Mouse (Mus musculus) midbrain, embryonic 16.5 days (tissue): Measurements from ENCODE around the gene Ly75. TPM values are rescaled to one million over a fixed set of nuclear protein-coding genes. Genes with fewer than 3 reads are reported as not detected.

Experiments
- ATAC-seq: fragments of 200-750 bp; cut with Nextera tagmentation; 2 replicates; pipeline ENCODE4 v1.8.0; 2017; ENCODE audit warnings: moderate TSS enrichment
- H3K27ac ChIP-seq: fragments of 300-500 bp; sonication (generic); 2 replicates; pipeline ENCODE4 v1.5.1; 2014; ENCODE audit warnings: mild to moderate bottlenecking, low read length, mixed read lengths
- H3K27me3 ChIP-seq: fragments of 300-500 bp; sonication (generic); 2 replicates; pipeline ENCODE4 v1.6.1; 2014; ENCODE audit warnings: low read depth, low read length, mixed read lengths; ENCODE audit not compliant: control insufficient read depth, insufficient read depth
- H3K36me3 ChIP-seq: fragments of 300-500 bp; sonication (generic); 2 replicates; pipeline ENCODE4 v1.6.1; 2014; ENCODE audit warnings: mild to moderate bottlenecking, low read length, moderate library complexity, mixed read lengths; ENCODE audit not compliant: control insufficient read depth, insufficient read depth
- H3K4me1 ChIP-seq: fragments of 300-500 bp; sonication (generic); 2 replicates; pipeline ENCODE4 v1.6.1; 2014; ENCODE audit warnings: mild to moderate bottlenecking, low read length, mixed read lengths; ENCODE audit not compliant: control insufficient read depth, insufficient read depth
- H3K4me2 ChIP-seq: fragments of 300-500 bp; sonication (generic); 2 replicates; pipeline ENCODE4 v1.6.1; 2014; ENCODE audit warnings: mild to moderate bottlenecking, low read length, mixed read lengths
- H3K4me3 ChIP-seq: fragments of 300-500 bp; sonication (generic); 2 replicates; pipeline ENCODE4 v1.5.1; 2014; ENCODE audit warnings: low read depth, mild to moderate bottlenecking, low read length, moderate library complexity, mixed read lengths
- H3K9ac ChIP-seq: fragments of 300-500 bp; sonication (generic); 2 replicates; pipeline ENCODE4 v1.6.1; 2014; ENCODE audit warnings: low read depth, low read length, mixed read lengths
- H3K9me3 ChIP-seq: fragments of 300-500 bp; sonication (generic); replicated peaks from 2 replicates; pipeline ENCODE4 v1.6.1; 2014; ENCODE audit warnings: mild to moderate bottlenecking, low read length, mixed read lengths; ENCODE audit not compliant: control insufficient read depth, poor library complexity, severe bottlenecking
- WGBS: fragments of 180-500 bp; shearing (Covaris S2); extraction: QIAGEN DNeasy Blood & Tissue Kit; methylation state at CpG from one replicate; pipeline ENCODE4 v1.1.7; 2014; 5-methylcytosine and 5-hydroxymethylcytosine counted together
- polyA plus RNA-seq: library from polyadenylated mRNA; unstranded; fragments of >200 nt; fragmentation: Nextera tagmentation; extraction: Ambion mirVana; gene quantifications from 2 replicates; pipeline ENCODE4 v1.2.1, GENCODE M21; 2015

Gene Ly75
- polyA plus RNA-seq, 1 experiment from 2014 or later: 1.6 TPM

DNA sequence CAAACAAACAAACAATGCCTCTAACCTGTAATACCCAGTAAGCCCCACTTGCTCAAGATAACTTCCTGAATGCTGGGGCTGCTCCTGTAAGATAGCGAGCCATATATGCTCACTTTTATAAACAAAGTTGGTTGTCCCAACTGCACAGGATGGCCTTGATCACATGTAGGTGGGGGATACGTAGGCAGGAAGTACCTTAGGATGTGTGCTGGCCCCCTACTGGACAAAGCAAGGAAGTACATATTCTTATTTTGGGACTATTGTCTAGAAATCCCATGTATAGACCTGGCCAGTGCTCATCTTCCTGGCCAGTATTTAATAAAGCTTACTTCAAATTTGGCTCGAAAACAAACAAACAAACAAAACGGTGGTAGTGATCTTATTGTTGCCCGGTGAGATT lies 59.7 kb downstream of the Ly75 start:
- Histone ChIP-seq H3K9me3 (no peaks in the 10 kb centered on the region), H3K4me2 (no peak overlapping the region)

GRCm38 (mm10) chr2:60322031-60322726 lies 60.9 kb downstream of the Ly75 start:
- Histone ChIP-seq H3K9me3 (no peaks in the 10 kb centered on the region), H3K4me3 (no peak overlapping the region), H3K4me2 (no peak overlapping the region), H3K9ac (no peak overlapping the region), H3K36me3 (no peaks in the 10 kb centered on the region), H3K4me1 (no peaks in the 10 kb centered on the region), H3K27ac (no peak overlapping the region), H3K27me3 (no peaks in the 10 kb centered on the region)
- no peak for ATAC-seq
- WGBS: 72% methylated on average over 6 of the region's 6 CpGs

More for the DNA sequence above, 59.7 kb downstream of the Ly75 start:
- WGBS: 89% methylated on average over 5 of the region's 5 CpGs
- Histone ChIP-seq H3K4me3 (no peak overlapping the region), H3K36me3 (no peaks in the 10 kb centered on the region), H3K4me1 (no peaks in the 10 kb centered on the region), H3K27ac (no peak overlapping the region), H3K27me3 (no peaks in the 10 kb centered on the region), H3K9ac (no peak overlapping the region)
- ATAC-seq: no peak

DNA sequence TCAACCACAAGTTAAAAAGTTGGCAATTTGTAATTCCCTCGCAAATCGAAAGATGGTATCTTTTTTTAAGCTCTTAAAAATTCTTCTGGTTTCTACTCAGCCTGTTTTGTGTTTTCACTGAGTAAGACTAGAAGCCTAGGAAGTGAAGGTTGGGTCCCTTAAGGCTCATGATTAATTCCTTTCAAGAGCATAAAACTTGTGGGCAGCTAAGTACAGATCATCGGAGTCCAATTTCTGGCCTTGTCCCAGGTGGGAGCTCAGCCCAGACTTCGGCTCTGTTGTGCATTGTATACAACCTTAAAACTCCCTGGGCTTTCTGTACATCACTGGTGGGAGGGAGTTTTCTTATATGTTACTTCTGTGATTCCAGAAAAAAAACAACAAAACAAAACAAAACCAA lies 79.3 kb downstream of the Ly75 start:
- Histone ChIP-seq H3K4me2 (no peak overlapping the region), H3K27me3 (no peaks in the 10 kb centered on the region), H3K4me3 (no peak overlapping the region), H3K36me3 (no peaks in the 10 kb centered on the region), H3K9me3 (no peaks in the 10 kb centered on the region), H3K9ac (no peak overlapping the region), H3K4me1 (no peaks in the 10 kb centered on the region), H3K27ac (no peak overlapping the region)
- ATAC-seq: no peak
- 85% methylated on average over 4 of the region's 4 CpGs for WGBS

- no peaks in the 10 kb centered on the region for H3K4me1 ChIP-seq
- no peak for ATAC-seq
- H3K9ac ChIP-seq: no peak overlapping the region
- H3K4me2 ChIP-seq: no peak overlapping the region
- H3K4me3 ChIP-seq: no peak overlapping the region
- H3K36me3 ChIP-seq: no peaks in the 10 kb centered on the region
- no peak overlapping the region for H3K27ac ChIP-seq
- WGBS: 91% methylated on average over 2 of the region's 2 CpGs
- no peaks in the 10 kb centered on the region for H3K27me3 ChIP-seq
- no peaks in the 10 kb centered on the region for H3K9me3 ChIP-seq
Observed at GRCm38 (mm10) chr2:60299323-60299722, 83.8 kb downstream of the Ly75 start.

DNA sequence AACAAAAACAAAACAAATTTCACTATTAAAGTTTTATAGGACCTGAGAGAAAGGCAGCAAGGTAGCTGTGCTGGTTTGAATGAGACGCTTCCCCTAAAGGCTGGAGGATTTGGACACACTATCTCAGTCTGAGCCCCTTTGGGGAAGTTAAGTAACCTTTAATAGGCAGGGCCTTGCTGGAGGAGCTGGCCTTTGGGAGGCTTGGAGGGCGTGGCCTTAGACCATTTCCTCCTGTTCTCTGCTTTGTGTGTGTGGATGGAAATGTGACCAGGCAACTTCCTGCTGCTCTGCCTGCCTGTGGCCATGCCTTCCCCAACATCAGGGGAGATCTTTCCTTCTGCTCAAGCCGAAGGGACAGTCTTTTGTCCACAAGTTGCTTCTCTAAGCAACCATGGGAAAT lies 84.8 kb downstream of the Ly75 start:
- no peak overlapping the region for H3K9ac ChIP-seq
- WGBS: 84% methylated on average over 3 of the region's 3 CpGs
- no peaks in the 10 kb centered on the region for H3K36me3 ChIP-seq
- H3K27ac ChIP-seq: no peak overlapping the region
- no peaks in the 10 kb centered on the region for H3K9me3 ChIP-seq
- no peaks in the 10 kb centered on the region for H3K27me3 ChIP-seq
- no peaks in the 10 kb centered on the region for H3K4me1 ChIP-seq
- no peak for ATAC-seq
- H3K4me3 ChIP-seq: no peak overlapping the region
- H3K4me2 ChIP-seq: no peak overlapping the region

DNA sequence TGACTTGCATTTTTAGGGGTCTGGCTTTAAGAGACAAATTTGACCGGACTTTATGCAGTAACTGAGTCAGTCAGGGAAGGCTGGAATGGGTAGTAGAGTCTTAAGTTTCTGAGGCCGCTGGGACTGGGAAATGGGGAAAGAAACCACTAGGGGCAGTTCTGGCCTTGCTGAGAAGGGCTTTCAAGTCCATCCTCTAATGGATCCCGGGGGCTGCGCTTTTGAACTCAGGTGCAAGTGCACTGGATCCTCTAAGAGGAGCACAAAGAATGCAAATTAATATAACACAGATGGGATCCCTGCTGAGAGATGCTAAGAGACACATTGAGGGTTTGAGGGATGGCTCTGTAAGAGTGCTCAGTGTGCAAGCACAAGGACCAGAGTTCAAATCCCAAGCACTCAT lies 91.7 kb downstream of the Ly75 start:
- no peak overlapping the region for H3K9ac ChIP-seq
- no peak overlapping the region for H3K27ac ChIP-seq
- no peaks in the 10 kb centered on the region for H3K9me3 ChIP-seq
- no peak for ATAC-seq
- no peaks in the 10 kb centered on the region for H3K4me1 ChIP-seq
- 84% methylated on average over 4 of the region's 4 CpGs for WGBS
- no peak overlapping the region for H3K4me2 ChIP-seq
- H3K27me3 ChIP-seq: no peaks in the 10 kb centered on the region
- H3K36me3 ChIP-seq: no peaks in the 10 kb centered on the region
- no peak overlapping the region for H3K4me3 ChIP-seq

GRCm38 (mm10) chr2:60289451-60289850 lies 93.7 kb downstream of the Ly75 start:
- ATAC-seq: no peak
- Histone ChIP-seq H3K4me2 (no peak overlapping the region), H3K27ac (no peak overlapping the region), H3K4me3 (no peak overlapping the region), H3K9ac (no peak overlapping the region), H3K27me3 (no peaks in the 10 kb centered on the region), H3K36me3 (no peaks in the 10 kb centered on the region), H3K4me1 (no peaks in the 10 kb centered on the region), H3K9me3 (no peaks in the 10 kb centered on the region)
- 91% methylated on average over 1 of the region's 1 CpGs for WGBS

GRCm38 (mm10) chr2:60288606-60289005 lies 94.5 kb downstream of the Ly75 start:
- Histone ChIP-seq H3K9me3 (no peaks in the 10 kb centered on the region), H3K4me1 (0 out of 2 replicates have a peak, but pooled peaks cover under 1% of the 10 kb centered on the region), H3K4me2 (no peak overlapping the region), H3K36me3 (no peaks in the 10 kb centered on the region), H3K27me3 (no peaks in the 10 kb centered on the region), H3K4me3 (no peak overlapping the region), H3K27ac (no peak overlapping the region), H3K9ac (no peak overlapping the region)
- no peak for ATAC-seq
- WGBS: 76% methylated on average over 4 of the region's 4 CpGs

DNA sequence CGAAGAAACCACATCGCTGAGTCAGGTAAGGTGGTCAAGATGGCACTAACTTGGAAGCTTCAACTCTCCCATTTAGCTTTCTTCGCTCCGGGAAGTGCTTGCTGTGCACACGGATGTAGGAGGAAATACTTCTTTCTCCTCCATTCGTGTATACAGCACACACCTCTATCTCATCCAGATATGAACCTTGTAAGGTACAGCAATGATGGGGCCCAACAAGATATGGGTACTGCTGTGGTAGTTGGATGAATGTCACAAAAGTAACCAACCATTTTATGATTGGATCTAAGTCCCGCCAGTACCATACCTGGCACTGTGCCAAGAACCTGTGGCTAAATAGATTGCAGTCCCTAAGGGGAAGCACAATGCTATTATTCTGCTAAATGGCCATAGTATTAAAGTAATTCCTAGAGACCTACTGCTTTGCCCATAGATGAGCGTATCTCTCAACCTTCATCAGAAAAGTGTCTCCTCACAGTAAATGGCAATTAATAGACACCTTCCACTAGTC lies 97.9 kb downstream of the Ly75 start:
- no peak for ATAC-seq
- Histone ChIP-seq H3K36me3 (no peaks in the 10 kb centered on the region), H3K4me3 (no peak overlapping the region), H3K4me1 (0 out of 2 replicates have a peak, but pooled peaks cover 5% of the 10 kb centered on the region), H3K9ac (no peak overlapping the region), H3K27ac (no peak overlapping the region), H3K4me2 (no peak overlapping the region), H3K9me3 (no peaks in the 10 kb centered on the region), H3K27me3 (no peaks in the 10 kb centered on the region)
- WGBS: 83% methylated on average over 8 of the region's 8 CpGs
